Mouse (Mus musculus) E14TG2a.4 (cell line): ENCODE measurements at regions not wholly inside any gene's neighbourhood (a gene's known extent, or its start where the extent isn't known, plus 50 kb on each side); places are given as distances from the start of the nearest gene placed in this dataset.

Experiments
- CTCF ChIP-seq: conservative IDR thresholded peaks from 2 replicates; pipeline ENCODE4 v1.5.1; 2014; ENCODE audit warnings: low read length
- POU5F1 ChIP-seq: IDR thresholded peaks from 2 replicates; pipeline ENCODE4 v1.6.1; 2014; ENCODE audit warnings: low read length, borderline replicate concordance

DNA sequence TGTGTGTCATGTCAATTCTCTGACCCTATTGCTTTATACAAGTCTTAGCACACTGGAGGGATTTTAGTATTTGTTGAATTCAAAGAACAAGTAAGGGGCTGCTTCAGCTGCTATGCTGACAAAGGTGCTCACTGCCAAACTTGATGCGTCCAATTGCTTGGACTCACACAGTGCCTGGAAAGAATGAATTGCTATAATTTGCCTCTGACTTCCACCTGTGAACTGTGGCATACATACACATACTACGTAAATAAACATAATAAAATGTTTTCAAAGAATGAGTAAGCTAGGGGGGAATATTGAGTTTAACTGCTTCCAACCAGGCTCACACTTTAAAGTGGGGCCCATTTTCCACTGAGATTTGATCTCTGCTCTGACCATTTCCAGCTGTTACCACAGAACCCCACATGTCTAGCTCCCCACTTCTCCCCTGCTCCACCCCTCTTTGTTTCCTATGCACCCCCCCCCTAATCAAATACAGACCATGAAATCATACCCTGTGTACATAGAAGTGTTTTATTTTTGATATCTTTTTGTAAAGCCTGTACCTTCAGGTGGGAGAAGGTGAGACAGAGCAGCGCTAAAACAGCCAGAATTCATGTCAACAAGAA lies 143.4 kb upstream of the Rarb start:
- TF ChIP-seq CTCF = no peak
- TF ChIP-seq POU5F1 = no peak
